ENCODE assay signal across 14 mouse cellular contexts in genomic region chr2:85012679-85013078, GRCm38 (mm10). TPM values are rescaled to one million over a fixed set of nuclear protein-coding genes. Genes with fewer than 3 reads are reported as not detected.
DNase-seq lines count a peak whose midpoint lies in the region; ATAC-seq and TF ChIP-seq lines count a peak whose summit lies in the region.
"Had no signal": no experiment of that assay in that cellular context is flagged by ENCODE, and none has a peak within 500 bp of the region (broad histone marks: within the 10 kb centered on the region; RNA-seq: fewer than 3 reads in every experiment).

No protein-coding gene starts in this region.

- DNase-seq in forebrain, embryonic 11.5 days (ENCODE audit: low spot score): no peak
- DNase-seq in layer of hippocampus, adult 11-12 months (ENCODE audit: low spot score): peak; percentile 28
- no peak for DNase-seq in layer of hippocampus, adult 9-11 months
- DNase-seq in liver, postnatal 0 days: no peak
- no peak for DNase-seq in ovary, adult 18-20 months (ENCODE audit: low spot score)
- DNase-seq in lung, postnatal 14 days: no peak
- DNase-seq: lung, postnatal 4 days had no signal

- H3K36me3 ChIP-seq in forebrain, embryonic 15.5 days: no peaks in the 10 kb centered on the region
- H3K36me3 ChIP-seq in forebrain, embryonic 11.5 days (ENCODE audit: control insufficient read depth, insufficient read depth, low read length): no peaks in the 10 kb centered on the region
- no peaks in the 10 kb centered on the region for H3K36me3 ChIP-seq in liver, postnatal 0 days (replicated peaks; ENCODE audit: insufficient read depth, low read length)
- H3K36me3 ChIP-seq: intestine, embryonic 15.5 days had no signal

- no peak overlapping the region for H3K9ac ChIP-seq in forebrain, embryonic 15.5 days (replicated peaks)
- no peak overlapping the region for H3K9ac ChIP-seq in forebrain, embryonic 11.5 days (ENCODE audit: low read length)
- 0 out of 2 replicates have a peak overlapping the region, but pooled peaks have one; percentile 4 for H3K9ac ChIP-seq in liver, postnatal 0 days (replicated peaks)
- H3K9ac ChIP-seq: intestine, embryonic 15.5 days had no signal

- no peaks in the 10 kb centered on the region for H3K4me1 ChIP-seq in forebrain, embryonic 15.5 days
- H3K4me1 ChIP-seq in forebrain, embryonic 11.5 days (replicated peaks; ENCODE audit: control insufficient read depth, insufficient read depth, low read length): no peaks in the 10 kb centered on the region
- peaks cover 29% of the 10 kb centered on the region for H3K4me1 ChIP-seq in liver, postnatal 0 days (ENCODE audit: insufficient read depth)

- H3K27ac ChIP-seq in forebrain, embryonic 15.5 days (replicated peaks): 0 out of 2 replicates have a peak overlapping the region, but pooled peaks have one; percentile 34
- no peak overlapping the region for H3K27ac ChIP-seq in forebrain, embryonic 11.5 days (ENCODE audit: low read depth, low read length)
- H3K27ac ChIP-seq in liver, postnatal 0 days (ENCODE audit: low read depth): peak overlapping the region; percentile 81

- no peak for TF ChIP-seq CTCF in liver, postnatal 0 days (IDR thresholded peaks at IDR 0.05; ENCODE audit: low read depth)

- no peak overlapping the region for H3K4me3 ChIP-seq in forebrain, embryonic 15.5 days
- no peak overlapping the region for H3K4me3 ChIP-seq in forebrain, embryonic 11.5 days (ENCODE audit: low read depth, low read length)
- 0 out of 2 replicates have a peak overlapping the region, but pooled peaks have one; percentile 9 for H3K4me3 ChIP-seq in liver, postnatal 0 days (ENCODE audit: low read depth, low read length)
- H3K4me3 ChIP-seq: intestine, embryonic 15.5 days; layer of hippocampus, adult 2 months had no signal

- WGBS in forebrain, embryonic 15.5 days: 79% methylated on average over 14 of the region's 14 CpGs
- 88% methylated on average over 14 of the region's 14 CpGs for WGBS in forebrain, embryonic 11.5 days
- 58% methylated on average over 14 of the region's 14 CpGs for WGBS in liver, postnatal 0 days (ENCODE audit: insufficient replicate concordance)

- TF ChIP-seq EP300 in liver, postnatal 0 days (IDR thresholded peaks at IDR 0.05; ENCODE audit: low read depth): no peak

- peak; percentile 55; the same call in 1 of the 2 replicates for ATAC-seq in forebrain, embryonic 15.5 days (replicated peaks)
- no peak for ATAC-seq in forebrain, embryonic 11.5 days (replicated peaks; ENCODE audit: low FRiP score)
- peak; percentile 23; the same call in 1 of the 2 replicates for ATAC-seq in common myeloid progenitor, adult 5-6 weeks (replicated peaks; ENCODE audit: low read depth, poor library complexity, severe bottlenecking)
- ATAC-seq in liver, postnatal 0 days: peak; percentile 37

- no peak overlapping the region for H3K4me2 ChIP-seq in forebrain, embryonic 15.5 days (replicated peaks)
- no peak overlapping the region for H3K4me2 ChIP-seq in forebrain, embryonic 11.5 days (ENCODE audit: low read depth, low read length, severe bottlenecking)
- peak overlapping the region; percentile 52 for H3K4me2 ChIP-seq in liver, postnatal 0 days (ENCODE audit: low read depth, low read length)
- H3K4me2 ChIP-seq: intestine, embryonic 15.5 days had no signal

- no peaks in the 10 kb centered on the region for H3K9me3 ChIP-seq in forebrain, embryonic 15.5 days
- H3K9me3 ChIP-seq in forebrain, embryonic 11.5 days (ENCODE audit: control insufficient read depth, low read length): no peaks in the 10 kb centered on the region
- no peaks in the 10 kb centered on the region for H3K9me3 ChIP-seq in liver, postnatal 0 days (ENCODE audit: low read length)
- H3K9me3 ChIP-seq: intestine, embryonic 15.5 days had no signal

- no peaks in the 10 kb centered on the region for H3K27me3 ChIP-seq in forebrain, embryonic 15.5 days
- H3K27me3 ChIP-seq in forebrain, embryonic 11.5 days (ENCODE audit: control insufficient read depth, insufficient read depth, low read length): no peaks in the 10 kb centered on the region
- H3K27me3 ChIP-seq in liver, postnatal 0 days (ENCODE audit: insufficient read depth, low read length): no peaks in the 10 kb centered on the region
- H3K27me3 ChIP-seq: intestine, embryonic 15.5 days had no signal

RNA-seq across cellular contexts. Expression of gene Ssrp1, which starts 24.4 kb away (rescaled TPM):
- polyA plus RNA-seq in forebrain, embryonic 15.5 days (2015; fragmentation: Nextera tagmentation; extraction: Ambion mirVana): 229 and 235 TPM in 2 replicates
- 375 and 413 TPM in 2 replicates for polyA plus RNA-seq in forebrain, embryonic 11.5 days (2014; fragmentation: Nextera tagmentation; extraction: Ambion mirVana)
- total RNA-seq in common myeloid progenitor, adult 5-6 weeks (2017): 433 and 486 TPM in 2 replicates
- 69.8 and 80.8 TPM in 2 replicates for polyA plus RNA-seq in liver, postnatal 0 days (2015; fragmentation: Nextera tagmentation; extraction: Ambion mirVana)

RNA-seq across cellular contexts. Expression of gene P2rx3, which starts 24.6 kb away (rescaled TPM):
- 0.75 and 1.1 TPM in 2 replicates for polyA plus RNA-seq in forebrain, embryonic 15.5 days (2015; fragmentation: Nextera tagmentation; extraction: Ambion mirVana)
- 1.6 and 1.9 TPM in 2 replicates for polyA plus RNA-seq in forebrain, embryonic 11.5 days (2014; fragmentation: Nextera tagmentation; extraction: Ambion mirVana)
- not detected in 2 replicates for total RNA-seq in common myeloid progenitor, adult 5-6 weeks (2017)
- polyA plus RNA-seq in liver, postnatal 0 days (2015; fragmentation: Nextera tagmentation; extraction: Ambion mirVana): 0.56 and 0.57 TPM in 2 replicates
- polyA plus RNA-seq: heart, embryonic 14.5 days had no signal

RNA-seq across cellular contexts. Expression of gene Prg3, which starts 24.7 kb away (rescaled TPM):
- polyA plus RNA-seq in forebrain, embryonic 15.5 days (2015; fragmentation: Nextera tagmentation; extraction: Ambion mirVana): not detected in 2 replicates
- polyA plus RNA-seq in forebrain, embryonic 11.5 days (2014; fragmentation: Nextera tagmentation; extraction: Ambion mirVana): not detected in 2 replicates
- total RNA-seq in common myeloid progenitor, adult 5-6 weeks (2017): 2.8 and 7.1 TPM in 2 replicates
- polyA plus RNA-seq in liver, postnatal 0 days (2015; fragmentation: Nextera tagmentation; extraction: Ambion mirVana): 4.0 and 5.1 TPM in 2 replicates
- total RNA-seq: layer of hippocampus, adult 2 months; left cerebral cortex, postnatal 36 days had no signal
- polyA plus RNA-seq: cortical plate, adult 2 months; heart, embryonic 14.5 days; intestine, embryonic 15.5 days had no signal

RNA-seq across cellular contexts. Expression of gene Prg2, which starts 32.4 kb away (rescaled TPM):
- polyA plus RNA-seq in forebrain, embryonic 15.5 days (2015; fragmentation: Nextera tagmentation; extraction: Ambion mirVana): 0.31 TPM in 1 of 2 replicates, not detected in the other
- not detected in 2 replicates for polyA plus RNA-seq in forebrain, embryonic 11.5 days (2014; fragmentation: Nextera tagmentation; extraction: Ambion mirVana)
- total RNA-seq in common myeloid progenitor, adult 5-6 weeks (2017): 26.2 and 36.6 TPM in 2 replicates
- polyA plus RNA-seq in liver, postnatal 0 days (2015; fragmentation: Nextera tagmentation; extraction: Ambion mirVana): 22.0 and 26.1 TPM in 2 replicates
- total RNA-seq: layer of hippocampus, adult 2 months; left cerebral cortex, postnatal 36 days had no signal
- polyA plus RNA-seq: cortical plate, adult 2 months; heart, embryonic 14.5 days had no signal

RNA-seq across cellular contexts. Expression of gene Tnks1bp1, which starts 35.1 kb away (rescaled TPM):
- 22.0 and 29.2 TPM in 2 replicates for polyA plus RNA-seq in forebrain, embryonic 15.5 days (2015; fragmentation: Nextera tagmentation; extraction: Ambion mirVana)
- polyA plus RNA-seq in forebrain, embryonic 11.5 days (2014; fragmentation: Nextera tagmentation; extraction: Ambion mirVana): 10.0 and 10.2 TPM in 2 replicates
- 2.9 and 5.1 TPM in 2 replicates for total RNA-seq in common myeloid progenitor, adult 5-6 weeks (2017)
- 6.0 and 6.5 TPM in 2 replicates for polyA plus RNA-seq in liver, postnatal 0 days (2015; fragmentation: Nextera tagmentation; extraction: Ambion mirVana)
